In the genomic region with DNA sequence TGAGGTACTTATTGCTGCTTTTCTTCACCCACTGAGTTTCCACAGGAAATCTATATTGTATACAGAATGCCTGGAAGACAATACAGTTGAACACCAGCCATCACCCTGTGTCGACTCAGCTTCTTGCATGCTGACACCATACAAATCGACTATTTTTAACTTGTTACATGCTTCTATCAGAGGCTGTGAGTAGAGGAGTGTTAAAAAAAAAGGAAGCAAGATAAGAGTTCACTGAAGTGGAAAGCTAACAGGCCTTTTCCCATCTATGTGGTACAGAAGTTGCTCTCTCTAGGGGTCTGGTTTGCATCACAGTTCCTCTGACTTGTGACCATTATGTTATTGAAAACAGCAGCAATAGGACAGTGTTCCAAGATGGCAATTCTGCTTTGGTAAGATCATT, we compare ENCODE assay signal across 29 mouse cellular contexts.
A peak's percentile ranks its signal among the peaks of the same experiment; 100 is the strongest.
DNase-seq lines count a peak whose midpoint lies in the region; ATAC-seq and TF ChIP-seq lines count a peak whose summit lies in the region.
"Had no signal": no experiment of that assay in that cellular context is flagged by ENCODE, and none has a peak within 500 bp of the region (broad histone marks: within the 10 kb centered on the region; RNA-seq: fewer than 3 reads in every experiment).

No protein-coding gene starts in this region.

- H3K4me3 ChIP-seq in heart, embryonic 10.5 days = no peak overlapping the region
- no peak overlapping the region for H3K4me3 ChIP-seq in heart, embryonic 15.5 days
- no peak overlapping the region for H3K4me3 ChIP-seq in lung, postnatal 0 days (ENCODE audit: low read depth, low read length)
- H3K4me3 ChIP-seq: embryonic facial prominence, embryonic 15.5 days; forebrain, embryonic 12.5 days; liver, embryonic 15.5 days had no signal

- H3K9me3 ChIP-seq in heart, embryonic 10.5 days = no peaks in the 10 kb centered on the region
- H3K9me3 ChIP-seq in heart, embryonic 15.5 days (replicated peaks) = no peaks in the 10 kb centered on the region
- H3K9me3 ChIP-seq in lung, postnatal 0 days (ENCODE audit: low read length) = no peaks in the 10 kb centered on the region
- H3K9me3 ChIP-seq: embryonic facial prominence, embryonic 15.5 days; forebrain, embryonic 12.5 days; liver, embryonic 15.5 days had no signal

- intact Hi-C loops in heart, postnatal 14 days (cut with DNase I) = no loop called here

- no peaks in the 10 kb centered on the region for H3K27me3 ChIP-seq in heart, embryonic 10.5 days (ENCODE audit: insufficient read depth, poor library complexity, severe bottlenecking)
- H3K27me3 ChIP-seq in heart, embryonic 15.5 days = no peaks in the 10 kb centered on the region
- no peaks in the 10 kb centered on the region for H3K27me3 ChIP-seq in lung, postnatal 0 days (replicated peaks; ENCODE audit: insufficient read depth, low read length)
- H3K27me3 ChIP-seq: embryonic facial prominence, embryonic 15.5 days; forebrain, embryonic 12.5 days; liver, embryonic 15.5 days had no signal

- ATAC-seq in heart, embryonic 15.5 days (replicated peaks; ENCODE audit: insufficient number of reproducible peaks, insufficient read depth, low FRiP score, low read depth) = peak; percentile 96
- ATAC-seq in lung, postnatal 0 days = no peak
- ATAC-seq in common myeloid progenitor, adult 5-6 weeks (replicated peaks; ENCODE audit: low read depth, poor library complexity, severe bottlenecking) = 0 out of 2 replicates have a peak, but pooled peaks have one; percentile 22
- ATAC-seq: CD4-positive, CD25-positive, alpha-beta regulatory T cell, adult 4 months; forebrain, postnatal 0 days; intestine, postnatal 0 days had no signal

- TF ChIP-seq EP300 in lung, postnatal 0 days (IDR thresholded peaks at IDR 0.05) = no peak

- no peak overlapping the region for H3K27ac ChIP-seq in heart, embryonic 10.5 days
- H3K27ac ChIP-seq in heart, embryonic 15.5 days = peak overlapping the region; percentile 80
- H3K27ac ChIP-seq in lung, postnatal 0 days (ENCODE audit: low read length) = no peak overlapping the region
- H3K27ac ChIP-seq: embryonic facial prominence, embryonic 15.5 days; forebrain, embryonic 12.5 days; hindbrain, embryonic 14.5 days; liver, embryonic 15.5 days; stomach, postnatal 0 days had no signal

- no peak for TF ChIP-seq CTCF in lung, postnatal 0 days (IDR thresholded peaks at IDR 0.05)

- no peak overlapping the region for H3K9ac ChIP-seq in heart, embryonic 15.5 days
- H3K9ac ChIP-seq in lung, postnatal 0 days (replicated peaks; ENCODE audit: low read depth) = no peak overlapping the region
- H3K9ac ChIP-seq: embryonic facial prominence, embryonic 15.5 days; forebrain, embryonic 12.5 days; forebrain, postnatal 0 days; hindbrain, embryonic 14.5 days; liver, embryonic 15.5 days had no signal

- peaks cover 10% of the 10 kb centered on the region for H3K4me1 ChIP-seq in heart, embryonic 10.5 days
- H3K4me1 ChIP-seq in heart, embryonic 15.5 days (replicated peaks) = peaks cover 10% of the 10 kb centered on the region
- no peaks in the 10 kb centered on the region for H3K4me1 ChIP-seq in lung, postnatal 0 days (ENCODE audit: insufficient read depth, low read depth, low read length)
- H3K4me1 ChIP-seq: embryonic facial prominence, embryonic 15.5 days; forebrain, embryonic 12.5 days; liver, embryonic 15.5 days had no signal

- peak; percentile 75 for DNase-seq in heart, embryonic 10.5 days (ENCODE audit: low spot score)
- no peak for DNase-seq in heart, adult 11 months
- DNase-seq in heart, postnatal 14 days = no peak
- DNase-seq in lung, postnatal 0 days (ENCODE audit: low spot score) = peak; percentile 8
- DNase-seq in lung, adult 18-20 months = no peak
- DNase-seq in cerebellum, adult 11-12 months = no peak
- DNase-seq: adrenal gland, adult 8-10 months; cerebellum, adult 8-10 months; cerebellum, postnatal 25 days; forebrain, postnatal 0 days; kidney, adult 9 months; kidney, postnatal 10 days; layer of hippocampus, adult 9-11 months; liver; lung, postnatal 14 days; midbrain, embryonic 14.5 days; right cerebral cortex, postnatal 25 days; spleen, adult 18-20 months; thymus, adult 18-20 months; thymus, postnatal 25 days had no signal

- H3K4me2 ChIP-seq in heart, embryonic 15.5 days = no peak overlapping the region
- H3K4me2 ChIP-seq in lung, postnatal 0 days (replicated peaks; ENCODE audit: low read depth, low read length) = no peak overlapping the region
- H3K4me2 ChIP-seq: embryonic facial prominence, embryonic 15.5 days; forebrain, embryonic 12.5 days; hindbrain, embryonic 14.5 days; liver, embryonic 15.5 days had no signal

- 8% methylated on average over 2 of the region's 2 CpGs for WGBS in heart, embryonic 10.5 days
- 13% methylated on average over 2 of the region's 2 CpGs for WGBS in heart, embryonic 15.5 days
- WGBS in lung, postnatal 0 days = 11% methylated on average over 2 of the region's 2 CpGs

- no peaks in the 10 kb centered on the region for H3K36me3 ChIP-seq in heart, embryonic 10.5 days
- no peaks in the 10 kb centered on the region for H3K36me3 ChIP-seq in heart, embryonic 15.5 days
- H3K36me3 ChIP-seq in lung, postnatal 0 days (ENCODE audit: insufficient read depth, low read length) = no peaks in the 10 kb centered on the region
- H3K36me3 ChIP-seq: embryonic facial prominence, embryonic 15.5 days; forebrain, embryonic 12.5 days; liver, embryonic 15.5 days had no signal

Comparison
In these comparisons a context has a peak if more than half of its experiments do, and no peak if none do; other contexts are left out.
1. DNase-seq: peak in heart, embryonic 10.5 days (single experiment) and lung, postnatal 0 days (single experiment); none in heart, adult 11 months (single experiment), heart, postnatal 14 days (0 of 2), lung, adult 18-20 months (0 of 2) and cerebellum, adult 11-12 months (single experiment).